Mouse (Mus musculus) kidney, postnatal 36 days (tissue): ENCODE results near the gene Hnrnpab.
A peak's percentile ranks its signal among the peaks of the same experiment; 100 is the strongest.

Experiments
- DNase-seq, 2 experiments: peaks; one replicate each; pipeline ENCODE4 v3.0.0; 2021 to 2022; ENCODE audit warnings: mixed read lengths in 2 of 2

The Hnrnpab gene

DNA sequence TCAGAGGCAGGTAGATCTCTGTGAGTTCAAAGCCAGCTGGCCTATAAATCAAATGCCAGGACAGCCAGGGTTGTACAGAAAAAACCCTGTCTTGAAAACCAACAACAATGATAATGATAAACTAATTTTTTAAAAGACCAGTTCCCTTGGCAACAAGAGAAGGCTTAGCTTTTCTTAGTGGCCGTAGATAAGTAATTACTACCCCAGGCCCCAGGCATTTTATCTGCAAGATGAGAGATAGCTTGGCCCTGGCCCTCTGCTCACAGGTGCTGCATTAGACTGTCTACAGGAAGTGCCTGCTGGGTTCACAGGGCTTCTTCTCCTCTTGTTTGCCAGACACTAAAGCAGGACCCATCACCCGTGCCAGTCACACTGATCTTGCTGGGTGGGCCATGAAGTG lies 51.6 kb downstream of the Hnrnpab start:
- no peak for DNase-seq

DNA sequence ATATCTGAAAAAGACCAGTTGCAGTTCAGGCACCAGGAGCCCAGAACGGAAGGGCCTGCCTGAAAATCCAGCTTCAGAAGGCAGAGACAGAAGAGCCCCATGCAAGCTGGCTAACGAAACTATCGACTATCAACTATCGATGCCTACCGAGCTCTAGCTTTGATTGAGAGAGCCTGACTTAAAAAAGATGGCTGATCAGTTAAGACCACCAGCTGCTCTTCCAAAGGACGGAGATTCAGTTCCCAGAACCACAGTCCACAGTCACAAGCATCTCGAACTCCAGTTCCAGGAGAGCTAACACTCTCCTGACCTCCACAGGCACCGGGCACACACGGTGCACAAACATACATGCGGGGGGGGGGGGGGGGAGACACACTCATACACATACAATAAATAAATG lies 52.1 kb downstream of the Hnrnpab start:
- DNase-seq: no peak

DNA sequence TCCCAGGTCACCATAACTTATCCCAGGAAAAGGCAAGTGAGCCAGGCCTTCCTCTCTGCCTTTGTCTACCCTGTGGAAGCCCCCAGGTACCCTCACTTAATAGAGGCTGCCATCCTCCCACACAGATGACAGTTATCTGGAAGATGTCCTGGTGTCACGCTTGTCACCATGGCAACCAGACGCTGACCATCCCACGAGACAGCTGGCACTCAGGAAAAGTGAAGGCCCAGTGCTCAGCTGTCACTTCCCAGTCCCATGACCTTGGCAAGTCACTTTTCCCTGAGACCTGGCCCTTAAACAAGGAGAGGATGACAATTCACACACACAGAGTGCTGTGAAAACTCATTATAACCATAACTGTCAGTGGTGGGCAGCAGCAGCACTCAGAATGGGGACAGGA lies 54.6 kb downstream of the Hnrnpab start:
- no peak for DNase-seq

DNA sequence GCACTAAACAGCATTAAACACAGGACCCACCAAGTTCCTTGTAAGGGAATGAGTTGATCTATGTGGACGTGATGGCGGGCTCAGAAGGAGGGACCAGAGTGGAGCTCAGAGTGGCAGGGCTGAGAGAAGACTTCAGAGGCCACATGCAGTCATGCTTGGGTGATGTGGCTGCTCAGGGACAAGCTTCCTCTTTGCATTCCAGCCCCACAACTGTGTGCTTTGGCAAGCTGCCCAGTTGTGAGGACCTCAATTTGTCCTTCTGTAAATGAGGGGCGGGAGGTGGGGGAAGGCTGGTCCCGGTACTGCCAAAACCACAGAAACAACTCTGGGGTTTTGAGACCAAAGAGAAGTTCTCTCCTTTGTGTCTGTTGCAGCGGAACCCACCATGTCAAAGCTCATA lies 55.4 kb downstream of the Hnrnpab start:
- peak; percentile 6 to 32 for DNase-seq
